Mouse (Mus musculus) neural tube, embryonic 13.5 days (tissue): ENCODE measurements around the gene Gm5797. TPM values are rescaled to one million over a fixed set of nuclear protein-coding genes. Genes with fewer than 3 reads are reported as not detected.
"Not testable (repeated sequence)": the region's sequence is repeated elsewhere in the genome, so short reads cannot be mapped to it uniquely, and the experiment has no call there.

ENCODE experiments used
- ATAC-seq: fragments of 200-750 bp; cut with Nextera tagmentation; 2 replicates; pipeline ENCODE4 v1.8.0; 2017; ENCODE audit warnings: low read depth, mild to moderate bottlenecking, moderate TSS enrichment, moderate library complexity
- H3K27ac ChIP-seq: fragments of 300-500 bp; sonication (generic); replicated peaks from 2 replicates; pipeline ENCODE4 v1.5.1; 2015; ENCODE audit warnings: moderate library complexity, mild to moderate bottlenecking, inconsistent platforms
- H3K27me3 ChIP-seq: fragments of 300-500 bp; sonication (generic); 2 replicates; pipeline ENCODE4 v1.6.1; 2015; ENCODE audit warnings: mild to moderate bottlenecking, inconsistent platforms
- H3K36me3 ChIP-seq: fragments of 300-500 bp; sonication (generic); 2 replicates; pipeline ENCODE4 v1.6.1; 2015; ENCODE audit warnings: mild to moderate bottlenecking, inconsistent platforms
- H3K4me1 ChIP-seq: fragments of 300-500 bp; sonication (generic); replicated peaks from 2 replicates; pipeline ENCODE4 v1.6.1; 2015; ENCODE audit warnings: inconsistent platforms
- H3K4me2 ChIP-seq: fragments of 300-500 bp; sonication (generic); 2 replicates; pipeline ENCODE4 v1.6.1; 2015; ENCODE audit warnings: inconsistent platforms, mild to moderate bottlenecking, moderate library complexity
- H3K4me3 ChIP-seq: fragments of 300-500 bp; sonication (generic); 2 replicates; pipeline ENCODE4 v1.5.1; 2015; ENCODE audit warnings: mild to moderate bottlenecking, inconsistent platforms
- H3K9ac ChIP-seq: fragments of 300-500 bp; sonication (generic); 2 replicates; pipeline ENCODE4 v1.6.1; 2015; ENCODE audit warnings: moderate library complexity, mild to moderate bottlenecking, inconsistent platforms
- H3K9me3 ChIP-seq: fragments of 300-500 bp; sonication (generic); 2 replicates; pipeline ENCODE4 v1.6.1; 2016; ENCODE audit warnings: inconsistent platforms
- WGBS: fragments of 180-500 bp; shearing (Covaris S2); methylation state at CpG from one replicate; pipeline ENCODE4 v1.1.7; 2015; 5-methylcytosine and 5-hydroxymethylcytosine counted together
- polyA plus RNA-seq: library from polyadenylated mRNA; unstranded; fragments of >200 nt; fragmentation: Nextera tagmentation; extraction: Ambion mirVana; gene quantifications from 2 replicates; pipeline ENCODE4 v1.2.1, GENCODE M21; 2015

Gm5797 gene
- polyA plus RNA-seq: not detected in 2 replicates

- not testable (repeated sequence) for H3K9me3 ChIP-seq, ATAC-seq, H3K27ac ChIP-seq, H3K4me1 ChIP-seq, H3K4me3 ChIP-seq, H3K9ac ChIP-seq, H3K4me2 ChIP-seq, H3K27me3 ChIP-seq, H3K36me3 ChIP-seq
- WGBS: no CpG with 5 or more reads among the region's 1 CpGs
These were observed at the start of gene Gm5797 for GRCm38 (mm10) chr14:7332295-7332694. TSS of gene Gm5797 (minus strand) at chr14:7332395.

GRCm38 (mm10) chr14:7365034-7365433, 32.8 kb upstream of the Gm5797 start, which contains the start of gene Gm8374:
TSS of gene Gm8374 (minus strand) at chr14:7365134.
- WGBS: 91% methylated on average over 3 of the region's 3 CpGs
- ATAC-seq, H3K27ac ChIP-seq, H3K9ac ChIP-seq, H3K27me3 ChIP-seq, H3K36me3 ChIP-seq, H3K4me1 ChIP-seq, H3K9me3 ChIP-seq, H3K4me3 ChIP-seq, H3K4me2 ChIP-seq: not testable (repeated sequence)

GRCm38 (mm10) chr14:7315093-7315492, 17.1 kb downstream of the Gm5797 start:
- not testable (repeated sequence) for H3K36me3 ChIP-seq, H3K27me3 ChIP-seq, H3K4me1 ChIP-seq, H3K9me3 ChIP-seq, ATAC-seq
- Histone ChIP-seq H3K9ac (peak overlapping the region; percentile 77), H3K4me3 (peak overlapping the region; percentile 52), H3K4me2 (peak overlapping the region; percentile 62), H3K27ac (peak overlapping the region; percentile 70; the same call in 1 of the 2 replicates)
- WGBS: 0% methylated on average over 16 of the region's 19 CpGs

GRCm38 (mm10) chr14:7314661-7315060, 17.5 kb downstream of the Gm5797 start, which contains the start of gene Gm3739:
TSS of gene Gm3739 (minus strand) at chr14:7315049.
- Histone ChIP-seq H3K9ac (peak within 1 kb of the TSS; percentile 77), H3K4me3 (peak within 1 kb of the TSS; percentile 52), H3K27ac (peak within 1 kb of the TSS; percentile 70; the same call in 1 of the 2 replicates), H3K4me2 (peak within 1 kb of the TSS; percentile 62)
- ATAC-seq, H3K36me3 ChIP-seq, H3K27me3 ChIP-seq, H3K9me3 ChIP-seq, H3K4me1 ChIP-seq: not testable (repeated sequence)
- WGBS: 0% methylated on average over 7 of the region's 35 CpGs

Other genes with a start within 250 kb of the Gm5797 start
- gene Gm3696, start 231.8 kb downstream of the Gm5797 start, polyA plus RNA-seq: 5.4 and 5.8 TPM in 2 replicates
- not detected in 2 replicates for gene Gm6676, start 207.0 kb downstream of the Gm5797 start, polyA plus RNA-seq
- gene Gm3512, start 157.9 kb downstream of the Gm5797 start, polyA plus RNA-seq: 8.8 and 9.6 TPM in 2 replicates
- not detected in 2 replicates for gene Gm16434, start 137.9 kb downstream of the Gm5797 start, polyA plus RNA-seq
- not detected in 2 replicates for gene Gm3727, start 67.7 kb downstream of the Gm5797 start, polyA plus RNA-seq
- 4.2 and 5.1 TPM in 2 replicates for gene Gm3739, start 17.3 kb downstream of the Gm5797 start, polyA plus RNA-seq
- gene Gm8374, start 32.7 kb upstream of the Gm5797 start, polyA plus RNA-seq: not detected in 2 replicates
- not detected in 2 replicates for gene Gm3755, start 118.5 kb upstream of the Gm5797 start, polyA plus RNA-seq
- 7.0 and 9.4 TPM in 2 replicates for gene Gm3752, start 151.4 kb upstream of the Gm5797 start, polyA plus RNA-seq
- gene Gm3558, start 236.2 kb upstream of the Gm5797 start, polyA plus RNA-seq: 4.2 and 4.4 TPM in 2 replicates